Mouse (Mus musculus): ENCODE measurements around the gene Lcmt1.

- no peak for TF ChIP-seq IRF4 (IDR thresholded peaks at IDR 0.05; ENCODE audit: low read depth, low read length)
- TF ChIP-seq EP300 (IDR thresholded peaks at IDR 0.05; ENCODE audit: low read length), result no peak
- no peak for TF ChIP-seq MXI1 (IDR thresholded peaks at IDR 0.05; ENCODE audit: low read depth, low read length)
- TF ChIP-seq USF1 (IDR thresholded peaks at IDR 0.05; ENCODE audit: low read depth, low read length), result no peak
Observed at GRCm38 (mm10) chr7:123453066-123453465, 83.5 kb downstream of the Lcmt1 start.
